Comparison of ENCODE assay signal across 9 mouse cellular contexts in genomic region chr1:136047432-136047831, GRCm38 (mm10). TPM values are rescaled to one million over a fixed set of nuclear protein-coding genes. Genes with fewer than 3 reads are reported as not detected.
DNase-seq lines count a peak whose midpoint lies in the region; ATAC-seq lines count a peak whose summit lies in the region.
"Had no signal": no experiment of that assay in that cellular context is flagged by ENCODE, and none has a peak within 500 bp of the region (broad histone marks: within the 10 kb centered on the region; RNA-seq: fewer than 3 reads in every experiment).

No protein-coding gene starts in this region.

- no peaks in the 10 kb centered on the region for H3K36me3 ChIP-seq in limb, embryonic 11.5 days (ENCODE audit: control insufficient read depth, insufficient read depth, low read length)
- H3K36me3 ChIP-seq in limb, embryonic 10.5 days, result no peaks in the 10 kb centered on the region
- H3K36me3 ChIP-seq: heart, embryonic 13.5 days had no signal

- peaks cover 8% of the 10 kb centered on the region; the same call in 1 of the 2 replicates for H3K4me1 ChIP-seq in limb, embryonic 11.5 days (ENCODE audit: control insufficient read depth, insufficient read depth, low read length)
- H3K4me1 ChIP-seq in limb, embryonic 10.5 days, result peaks cover 18% of the 10 kb centered on the region

- H3K27me3 ChIP-seq in limb, embryonic 11.5 days (ENCODE audit: control insufficient read depth, insufficient read depth, low read length), result peaks cover 22% of the 10 kb centered on the region
- peaks cover 58% of the 10 kb centered on the region for H3K27me3 ChIP-seq in limb, embryonic 10.5 days (ENCODE audit: low read depth, poor library complexity, severe bottlenecking)

- H3K9me3 ChIP-seq in limb, embryonic 11.5 days (ENCODE audit: control insufficient read depth, low read length), result no peaks in the 10 kb centered on the region
- H3K9me3 ChIP-seq in limb, embryonic 10.5 days (replicated peaks), result no peaks in the 10 kb centered on the region
- H3K9me3 ChIP-seq: heart, embryonic 13.5 days had no signal

- DNase-seq in cerebellum, adult 18-20 months, result peak; percentile 41 to 46
- DNase-seq in cerebellum, adult 11-12 months, result no peak
- DNase-seq in limb, embryonic 11.5 days (ENCODE audit: low spot score), result peak; percentile 48
- DNase-seq in limb, embryonic 10.5 days (ENCODE audit: low spot score), result no peak
- peak; percentile 39 for DNase-seq in mesoderm, embryonic 11.5 days (ENCODE audit: low read depth, low spot score)
- no peak for DNase-seq in right cerebral cortex, postnatal 10 days (ENCODE audit: low spot score in 2 of 2)
- no peak for DNase-seq in urinary bladder, postnatal 4 days (ENCODE audit: low spot score in 2 of 2)

- H3K4me2 ChIP-seq in limb, embryonic 11.5 days (ENCODE audit: low read depth, severe bottlenecking), result no peak overlapping the region
- H3K4me2 ChIP-seq: heart, embryonic 13.5 days had no signal

- no peak overlapping the region for H3K9ac ChIP-seq in limb, embryonic 11.5 days (ENCODE audit: low read length)
- H3K9ac ChIP-seq: heart, embryonic 13.5 days had no signal

- H3K27ac ChIP-seq in limb, embryonic 11.5 days (replicated peaks; ENCODE audit: low read depth, low read length), result no peak overlapping the region
- no peak overlapping the region for H3K27ac ChIP-seq in limb, embryonic 10.5 days
- H3K27ac ChIP-seq: heart, embryonic 13.5 days had no signal

- no peak overlapping the region for H3K4me3 ChIP-seq in limb, embryonic 11.5 days (ENCODE audit: low read depth, low read length)
- no peak overlapping the region for H3K4me3 ChIP-seq in limb, embryonic 10.5 days
- H3K4me3 ChIP-seq: heart, embryonic 13.5 days had no signal

- no peak for ATAC-seq in limb, embryonic 11.5 days (ENCODE audit: insufficient number of reproducible peaks, low FRiP score, low TSS enrichment, low read depth)
- ATAC-seq in common myeloid progenitor, adult 5-6 weeks (replicated peaks; ENCODE audit: low read depth, poor library complexity, severe bottlenecking), result peak; percentile 52; the same call in 1 of the 2 replicates

- 4% methylated on average over 2 of the region's 2 CpGs for WGBS in limb, embryonic 11.5 days
- WGBS in limb, embryonic 10.5 days, result 2% methylated on average over 2 of the region's 2 CpGs

RNA-seq across cellular contexts. Expression of gene Ascl5, which starts 3.2 kb away (rescaled TPM):
- not detected in 2 replicates for polyA plus RNA-seq in limb, embryonic 11.5 days (2014; fragmentation: Nextera tagmentation; extraction: Ambion mirVana)
- not detected in 2 replicates for polyA plus RNA-seq in limb, embryonic 10.5 days (2016; fragmentation: Nextera tagmentation; extraction: Ambion mirVana)
- total RNA-seq in common myeloid progenitor, adult 5-6 weeks (2017), result not detected in 2 replicates
- polyA plus RNA-seq: heart, embryonic 13.5 days had no signal

RNA-seq across cellular contexts. Expression of gene Cacna1s, which starts 5.1 kb away (rescaled TPM):
- polyA plus RNA-seq in limb, embryonic 11.5 days (2014; fragmentation: Nextera tagmentation; extraction: Ambion mirVana), result 0.17 and 0.21 TPM in 2 replicates
- polyA plus RNA-seq in limb, embryonic 10.5 days (2016; fragmentation: Nextera tagmentation; extraction: Ambion mirVana), result 0.06 TPM in 1 of 2 replicates, not detected in the other
- not detected in 2 replicates for total RNA-seq in common myeloid progenitor, adult 5-6 weeks (2017)

RNA-seq across cellular contexts. Expression of gene Tmem9, which starts 39.5 kb away (rescaled TPM):
- polyA plus RNA-seq in limb, embryonic 11.5 days (2014; fragmentation: Nextera tagmentation; extraction: Ambion mirVana), result 60.6 and 99.8 TPM in 2 replicates
- polyA plus RNA-seq in limb, embryonic 10.5 days (2016; fragmentation: Nextera tagmentation; extraction: Ambion mirVana), result 147 and 162 TPM in 2 replicates
- total RNA-seq in common myeloid progenitor, adult 5-6 weeks (2017), result 20.9 and 22.0 TPM in 2 replicates

RNA-seq across cellular contexts. Expression of gene Igfn1, which starts 41.3 kb away (rescaled TPM):
- polyA plus RNA-seq in limb, embryonic 11.5 days (2014; fragmentation: Nextera tagmentation; extraction: Ambion mirVana), result 0.13 and 0.17 TPM in 2 replicates
- 0.04 TPM in 1 of 2 replicates, not detected in the other for polyA plus RNA-seq in limb, embryonic 10.5 days (2016; fragmentation: Nextera tagmentation; extraction: Ambion mirVana)
- not detected in 2 replicates for total RNA-seq in common myeloid progenitor, adult 5-6 weeks (2017)
- polyA plus RNA-seq: heart, embryonic 13.5 days had no signal

Comparison
In these comparisons a context has a peak if more than half of its experiments do, and no peak if none do; other contexts are left out.
1. DNase-seq: peak in cerebellum, adult 18-20 months (2 of 2), limb, embryonic 11.5 days (single experiment) and mesoderm, embryonic 11.5 days (single experiment); none in cerebellum, adult 11-12 months (single experiment), limb, embryonic 10.5 days (single experiment), right cerebral cortex, postnatal 10 days (0 of 2) and urinary bladder, postnatal 4 days (0 of 2).